Mouse (Mus musculus): Measurements from ENCODE around the gene Prpf3.
"Not testable (repeated sequence)": the region's sequence is repeated elsewhere in the genome, so short reads cannot be mapped to it uniquely, and the experiment has no call there.

Gene Prpf3

DNA sequence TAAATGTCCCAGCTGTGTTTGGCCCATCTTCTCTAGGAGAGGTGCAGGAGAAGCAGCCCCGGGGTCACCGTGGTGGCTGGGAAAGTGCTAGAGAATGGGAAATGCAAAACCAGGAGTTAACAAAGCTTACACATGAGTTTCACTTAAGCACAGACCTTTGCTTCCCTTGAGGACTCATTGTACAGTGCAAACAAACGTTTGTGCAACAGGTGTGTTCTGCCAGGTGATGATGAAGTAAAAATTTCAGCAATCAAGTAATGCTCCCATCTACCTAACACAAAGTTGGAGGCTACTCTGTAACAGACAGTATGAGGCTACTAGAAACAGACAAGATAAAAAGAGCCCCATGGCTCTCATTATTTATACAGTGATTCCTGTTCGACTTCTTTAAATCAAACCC is 23.4 kb upstream of the Prpf3 start:
- no peak for DNase-seq

DNA sequence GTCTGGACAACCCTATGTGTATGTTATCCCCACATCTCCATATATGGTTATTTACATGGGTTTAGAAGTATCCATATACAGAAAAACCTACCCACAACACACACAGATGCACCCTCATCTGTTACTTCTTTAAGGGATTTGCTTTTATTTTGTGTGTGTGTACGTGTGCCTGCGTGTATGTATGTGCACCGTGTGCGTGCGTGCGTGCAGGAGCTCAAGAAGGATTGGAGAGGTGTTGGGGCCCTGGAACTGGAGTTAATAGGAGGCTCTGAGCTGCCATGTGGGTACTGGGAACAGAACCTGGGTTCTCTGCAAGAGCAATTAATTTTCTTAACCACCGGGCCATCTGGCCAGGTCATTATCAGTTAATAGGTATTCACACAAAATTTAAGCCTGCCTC is 16.4 kb upstream of the Prpf3 start:
- DNase-seq = no peak

DNA sequence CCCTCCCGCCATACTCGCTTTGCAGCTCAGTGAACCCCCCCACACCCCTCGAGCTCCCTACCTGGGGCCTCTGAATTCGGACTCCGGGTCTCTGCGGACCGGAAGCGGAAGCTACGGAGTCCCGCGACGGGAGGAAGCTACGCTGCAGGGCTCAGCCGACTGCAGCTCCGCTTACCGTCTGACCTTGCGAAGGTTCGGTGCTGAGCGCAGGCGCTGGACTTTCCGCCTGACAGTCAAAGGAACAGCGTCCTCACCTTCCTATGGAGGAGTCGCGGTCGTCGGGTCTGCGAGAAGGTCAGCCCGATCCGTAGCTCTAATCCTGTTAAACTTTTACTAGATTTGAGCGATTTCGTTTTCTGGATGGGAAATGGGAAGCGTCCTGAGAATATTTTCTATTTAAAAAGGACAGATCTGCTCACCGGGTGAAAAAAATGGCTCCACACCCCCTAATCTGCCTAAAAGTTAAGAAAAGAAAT is 15.7 kb upstream of the Prpf3 start, which contains the start of gene Mrps21:
Gene Mrps21 (minus strand): TSS at position 128 of the 476 bp plus-strand sequence.
- peak; percentile 92 for DNase-seq

DNA sequence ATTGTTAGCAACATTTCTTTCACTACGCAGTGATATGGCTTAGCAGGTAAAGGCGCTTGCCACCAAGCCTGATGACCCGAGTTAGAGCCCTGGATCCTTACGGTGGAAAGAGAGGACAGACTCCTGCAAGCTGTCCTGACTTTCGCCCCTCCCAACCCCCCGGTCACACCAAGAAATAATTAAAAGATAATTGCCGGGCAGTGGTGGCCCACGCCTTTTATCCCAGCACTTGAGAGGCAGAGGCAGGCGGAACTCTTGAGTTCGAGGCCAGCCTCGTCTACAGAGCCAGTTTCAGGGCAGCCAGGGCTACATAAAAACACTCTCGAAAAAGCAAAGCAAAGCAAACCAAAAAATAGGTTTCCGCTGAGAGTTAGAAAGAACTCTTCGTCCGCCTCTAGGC is 15.3 kb upstream of the Prpf3 start:
- no peak for DNase-seq

DNA sequence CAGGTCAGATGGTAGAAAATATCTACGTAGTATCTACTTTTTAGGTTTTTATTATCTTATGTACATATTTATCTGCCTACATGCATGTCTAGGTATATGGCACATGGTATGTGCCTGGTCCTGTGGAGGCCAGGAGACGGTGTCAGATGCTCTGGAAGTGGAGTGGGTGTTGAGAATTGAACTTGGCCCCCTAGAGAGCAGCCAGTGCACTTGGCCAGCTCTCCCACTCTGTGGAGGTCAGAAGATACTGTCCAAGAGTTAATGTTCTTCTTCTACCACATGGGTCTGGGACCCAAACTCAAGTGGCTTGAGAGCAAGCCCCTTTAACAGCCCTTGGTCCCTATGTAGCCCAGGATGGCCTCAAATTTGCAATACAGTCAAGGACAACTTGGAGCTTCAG is 11.7 kb upstream of the Prpf3 start:
- no peak for DNase-seq

DNA sequence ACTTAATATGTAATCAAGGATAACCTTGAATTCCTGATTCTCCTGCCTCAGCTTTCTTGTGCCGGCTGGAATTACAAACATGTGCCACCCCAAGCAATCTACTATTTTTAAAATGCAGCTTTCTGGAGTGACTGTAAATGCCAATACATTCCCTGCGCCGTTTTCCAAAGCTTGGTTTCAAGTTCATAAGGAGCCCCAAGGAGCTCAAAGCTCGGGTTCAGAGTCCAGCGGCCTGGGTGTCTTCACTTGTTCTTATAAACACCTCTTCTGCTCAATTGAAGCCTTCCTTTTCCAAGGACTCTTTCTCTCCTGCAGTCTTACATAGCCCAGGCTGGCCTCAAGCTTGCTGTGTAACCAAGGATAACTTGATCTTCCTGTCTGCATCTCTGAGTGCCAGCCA is 10.4 kb upstream of the Prpf3 start:
- DNase-seq = no peak

DNA sequence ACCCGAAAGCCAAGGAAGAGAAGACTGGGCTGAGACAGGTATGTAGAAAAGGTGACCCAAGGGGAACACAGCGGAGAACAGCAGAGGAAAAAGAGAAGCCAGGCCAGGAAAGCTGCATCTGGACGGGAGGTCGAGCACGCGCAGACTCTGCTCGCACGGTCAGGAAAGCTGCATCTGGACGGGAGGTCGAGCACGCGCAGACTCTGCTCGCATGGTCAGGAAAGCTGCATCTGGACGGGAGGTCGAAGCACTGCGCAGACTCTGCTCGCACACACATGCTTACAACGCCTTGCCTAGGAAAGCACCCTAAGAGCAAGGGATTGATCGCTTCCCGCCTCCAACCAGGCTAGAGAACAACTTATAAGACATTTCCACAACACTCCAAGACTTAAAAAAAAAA is 9.9 kb upstream of the Prpf3 start:
- no peak for DNase-seq

DNA sequence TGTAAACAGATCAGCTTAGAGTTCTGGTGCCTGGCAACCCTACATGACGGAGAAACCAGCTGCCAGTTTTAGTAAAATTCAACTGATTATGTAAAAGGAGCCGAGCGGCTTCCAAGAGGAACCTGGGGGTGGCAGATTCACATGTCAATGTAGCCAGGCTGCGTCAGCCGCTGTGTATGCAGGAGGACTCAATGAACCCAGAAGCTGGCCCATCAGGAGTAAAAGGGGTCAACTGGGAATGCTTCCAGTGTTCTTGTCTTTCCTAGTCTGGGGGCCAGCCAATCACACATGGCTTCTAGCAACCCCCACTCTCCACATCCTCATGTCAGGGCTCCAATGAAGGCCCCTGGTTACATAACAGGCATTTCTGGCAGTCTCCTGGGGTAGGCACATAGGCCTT is 9.4 kb upstream of the Prpf3 start:
- no peak for DNase-seq

DNA sequence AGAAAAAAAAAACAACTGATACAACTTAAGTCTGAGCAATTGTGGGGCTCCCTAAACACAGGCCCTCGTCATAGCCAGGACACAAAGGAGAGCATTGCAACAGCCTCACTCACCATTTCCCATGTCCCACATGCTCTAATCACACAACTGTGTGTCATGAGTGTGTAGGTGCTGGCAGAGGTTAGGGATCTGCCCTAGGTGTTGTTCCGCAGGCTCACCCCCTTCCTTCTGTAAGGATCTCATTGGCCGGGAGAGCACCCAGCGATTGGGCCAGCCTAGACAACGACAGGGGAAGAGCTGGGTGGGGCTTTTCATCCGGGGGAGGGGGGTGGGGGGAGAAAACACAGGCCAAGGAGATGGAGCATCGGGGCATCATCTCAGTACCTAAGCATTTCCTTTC is 7.9 kb upstream of the Prpf3 start:
- DNase-seq = no peak

DNA sequence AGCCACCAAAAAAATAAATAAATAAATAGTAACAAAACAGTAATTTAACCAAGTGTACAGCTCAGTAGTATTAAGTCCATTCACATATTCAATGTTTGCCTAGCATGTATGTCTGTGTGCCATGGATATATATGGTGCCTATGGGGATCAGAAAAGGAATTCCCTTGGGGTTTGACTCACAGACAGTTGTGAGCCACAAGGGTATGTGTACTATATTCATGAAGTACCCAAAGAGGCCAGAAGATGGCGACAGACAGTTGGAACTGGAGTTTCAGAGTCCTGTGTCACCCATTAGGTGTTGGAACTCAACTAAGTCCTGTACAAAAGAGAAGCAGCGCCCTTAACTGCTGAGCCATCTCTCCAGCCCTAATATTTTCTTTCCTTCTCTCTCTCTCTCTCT is 6.1 kb upstream of the Prpf3 start:
- peak; percentile 91 for DNase-seq

DNA sequence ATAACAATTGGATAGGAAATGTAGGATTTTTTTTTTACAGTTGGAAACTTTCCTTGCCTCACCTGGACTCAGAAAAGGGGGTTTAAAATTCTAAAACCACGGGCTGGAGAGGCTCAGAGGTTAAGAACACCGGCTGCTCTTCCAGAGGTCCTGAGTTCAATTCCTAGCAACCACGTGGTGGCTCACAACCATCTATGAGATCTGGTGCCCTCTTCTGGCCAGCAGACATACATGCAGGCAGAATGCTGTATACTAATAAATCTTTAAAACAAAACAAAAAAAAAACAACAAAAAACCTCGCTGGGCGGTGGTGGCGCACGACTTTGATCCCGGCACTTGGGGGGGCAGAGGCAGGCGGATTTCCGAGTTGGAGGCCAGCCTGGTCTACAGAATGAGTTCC is 5.5 kb upstream of the Prpf3 start:
- DNase-seq = no peak

DNA sequence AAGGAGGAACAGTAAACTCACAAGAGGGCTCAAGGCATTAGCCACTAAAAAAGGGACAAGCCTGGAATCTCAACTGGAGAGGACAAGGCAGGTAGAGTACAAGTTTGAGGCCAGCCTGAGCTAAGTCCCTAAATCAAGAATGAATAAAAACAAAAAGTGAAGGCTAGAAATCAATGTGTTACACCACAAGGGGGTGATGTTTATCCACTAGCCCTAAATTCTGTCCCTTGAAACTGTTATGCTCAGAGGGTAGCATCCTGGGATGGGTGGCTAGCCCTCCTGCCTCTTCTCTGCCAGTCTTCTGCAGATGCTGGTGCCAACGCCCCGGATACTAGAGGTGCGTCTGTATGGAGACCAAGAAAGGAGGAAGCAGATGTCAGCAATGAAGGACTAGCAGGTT is 4.6 kb upstream of the Prpf3 start:
- DNase-seq = no peak

DNA sequence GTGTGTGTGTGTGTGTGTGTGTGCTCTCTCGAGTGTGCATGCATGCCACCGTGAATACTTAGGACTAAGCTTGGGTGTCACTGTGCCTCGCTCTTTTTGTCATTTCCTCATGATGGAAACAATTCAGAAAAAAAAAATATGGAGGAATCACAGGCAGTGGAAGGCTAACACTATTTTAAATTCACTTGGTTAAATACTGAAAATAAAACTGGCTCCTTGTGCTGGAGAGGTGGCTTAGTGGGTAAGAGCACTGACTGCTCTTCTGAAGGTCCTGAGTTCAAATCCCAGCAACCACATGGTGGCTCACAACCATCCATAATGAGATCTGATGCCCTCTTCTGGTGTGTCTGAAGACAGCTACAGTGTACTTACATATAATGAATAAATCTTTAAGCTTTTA is 2.6 kb upstream of the Prpf3 start:
- DNase-seq = not testable (repeated sequence)

DNA sequence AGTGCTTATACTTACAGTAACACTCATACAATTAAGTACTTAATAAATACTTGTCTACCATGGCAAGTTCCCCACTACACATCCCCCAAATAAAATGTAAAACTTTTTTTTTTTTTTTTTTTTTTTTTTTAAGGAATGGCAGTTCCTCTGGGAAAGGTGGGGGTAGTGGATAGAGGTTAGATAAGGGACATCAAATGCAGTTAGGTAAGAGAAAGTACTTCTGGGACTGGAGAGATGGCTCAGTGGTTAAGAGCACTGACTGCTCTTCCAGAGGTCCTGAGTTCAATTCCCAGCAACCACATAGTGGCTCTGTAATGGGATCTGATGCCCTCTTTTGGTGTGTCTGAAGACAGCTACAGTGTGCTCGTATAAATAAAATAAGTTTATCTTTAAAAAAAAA is 1.4 kb upstream of the Prpf3 start:
- not testable (repeated sequence) for DNase-seq

DNA sequence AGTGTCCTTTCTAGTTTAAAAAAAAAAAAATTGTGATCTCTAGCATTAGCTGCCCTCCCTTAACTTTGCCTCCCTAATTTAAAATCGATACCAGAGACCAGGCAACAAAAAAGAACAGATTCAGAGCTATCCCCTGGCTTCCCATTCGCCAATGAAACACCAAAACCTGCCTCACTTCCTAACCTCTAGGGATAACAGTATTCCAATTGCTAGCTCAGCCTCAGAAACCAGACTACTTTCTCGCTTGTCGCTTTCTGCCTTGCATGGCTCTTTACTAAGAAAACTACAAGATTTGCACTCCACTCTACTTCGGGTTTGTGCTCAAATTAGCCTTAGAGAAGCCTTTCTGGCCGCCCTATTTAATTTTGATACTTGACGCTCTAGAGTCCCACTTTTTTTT is 430 bp upstream of the Prpf3 start:
- DNase-seq = no peak

DNA sequence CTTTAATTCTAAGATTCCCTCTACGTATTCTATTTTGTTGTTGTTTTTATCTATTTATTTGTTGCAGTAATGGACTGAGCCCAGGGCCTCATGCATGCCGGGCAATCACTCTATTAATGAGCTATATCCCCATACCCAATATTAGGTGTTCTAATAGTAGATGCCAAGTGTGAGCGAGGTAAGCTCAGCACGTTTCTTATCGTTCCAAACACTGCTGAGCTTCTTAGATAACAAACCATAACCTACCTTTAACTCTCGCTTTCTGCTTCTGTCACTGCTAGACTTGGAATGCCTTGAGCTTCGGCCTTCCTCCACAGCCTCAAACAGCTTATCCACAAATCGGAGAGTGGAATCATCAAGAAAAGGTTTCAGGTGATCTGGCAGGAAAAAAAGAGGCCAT is 4.4 kb downstream of the Prpf3 start:
- no peak for DNase-seq

DNA sequence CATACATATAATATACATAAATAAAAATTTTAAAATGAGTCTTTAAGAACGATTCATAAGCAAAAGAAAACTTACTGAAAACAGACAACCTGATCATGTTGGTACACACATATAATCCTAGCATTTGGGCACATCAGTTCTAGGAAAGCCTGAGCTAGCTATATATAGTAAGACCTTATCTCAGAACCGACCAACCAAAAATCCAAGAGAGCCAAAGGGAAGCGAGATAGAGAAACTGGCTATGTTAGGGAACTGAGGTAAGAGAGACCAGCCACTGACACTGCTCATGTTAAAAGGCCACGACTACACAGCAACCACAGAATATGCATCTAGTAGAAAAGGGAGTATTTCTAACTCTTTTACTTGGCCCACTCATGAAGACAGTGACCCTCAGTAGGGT is 5.1 kb downstream of the Prpf3 start:
- DNase-seq = no peak

DNA sequence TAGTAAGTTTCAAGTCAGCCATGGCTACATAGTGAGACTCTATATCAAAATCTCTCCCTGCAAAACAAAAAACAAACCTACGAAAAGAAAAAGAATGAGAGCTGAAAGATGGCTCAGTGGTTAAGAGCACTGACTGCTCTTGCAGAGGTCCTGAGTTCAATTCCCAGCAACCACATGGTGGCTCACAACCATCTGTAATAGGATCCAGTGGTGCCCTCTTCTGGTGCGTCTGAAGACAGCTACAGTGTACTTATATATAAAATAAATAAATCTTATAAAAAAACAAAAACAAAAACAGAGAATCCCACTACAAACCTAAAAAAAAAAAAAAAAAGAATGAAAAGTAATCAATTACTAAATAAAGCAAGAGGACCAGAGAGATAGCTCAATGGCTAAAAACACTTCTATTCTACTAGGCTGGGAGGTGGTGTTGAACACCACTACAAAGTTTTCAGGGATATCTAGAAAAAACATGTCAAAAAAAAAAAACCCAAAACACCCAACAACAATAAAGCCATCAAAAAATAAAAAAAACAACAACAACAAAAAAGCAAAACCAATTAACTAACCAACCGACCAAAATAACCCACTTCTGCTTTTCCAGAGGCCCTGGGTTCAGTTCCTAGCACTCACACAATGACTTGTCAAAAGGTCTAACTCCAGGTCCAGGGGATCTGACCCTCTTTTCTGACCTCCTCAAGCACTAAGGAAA is 13.0 kb downstream of the Prpf3 start:
- no peak for DNase-seq

DNA sequence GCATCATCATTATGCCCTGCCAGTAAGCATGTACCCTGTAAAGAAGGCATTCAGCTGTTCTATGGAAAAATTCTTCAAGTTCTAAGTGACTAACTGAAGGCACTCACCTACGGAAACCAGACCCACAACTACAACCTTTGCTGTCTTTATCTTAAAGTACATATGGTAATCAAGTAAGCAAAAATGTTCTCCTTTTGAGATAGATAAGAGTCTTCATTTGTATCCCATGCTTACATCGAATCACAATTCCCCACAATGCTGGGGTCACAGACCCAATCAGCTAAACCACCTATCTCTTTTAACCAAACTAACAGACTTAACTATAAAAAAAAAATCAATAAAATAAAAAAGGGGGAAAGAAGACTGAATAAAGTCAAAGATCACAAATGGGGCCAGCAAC is 16.4 kb downstream of the Prpf3 start:
- no peak for DNase-seq

DNA sequence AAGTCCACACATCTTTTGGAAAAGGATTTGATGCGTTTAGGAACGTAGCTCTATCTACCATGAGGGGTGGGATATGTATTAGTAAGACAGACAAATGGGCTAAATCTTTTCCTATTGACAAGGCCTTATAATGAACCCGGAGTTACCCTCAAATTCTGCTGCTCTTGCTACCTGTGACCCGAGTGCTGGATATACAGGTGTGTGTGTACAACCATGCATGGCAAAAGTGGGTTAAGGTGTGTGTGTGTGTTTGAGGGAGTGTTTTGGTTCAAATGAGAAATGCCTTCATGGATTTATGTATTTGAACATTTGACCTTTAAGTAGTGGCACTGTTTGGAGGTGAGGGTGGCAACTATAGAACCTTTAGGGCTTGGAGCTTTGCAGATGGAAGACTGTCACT is 26.6 kb downstream of the Prpf3 start:
- no peak for DNase-seq

DNA sequence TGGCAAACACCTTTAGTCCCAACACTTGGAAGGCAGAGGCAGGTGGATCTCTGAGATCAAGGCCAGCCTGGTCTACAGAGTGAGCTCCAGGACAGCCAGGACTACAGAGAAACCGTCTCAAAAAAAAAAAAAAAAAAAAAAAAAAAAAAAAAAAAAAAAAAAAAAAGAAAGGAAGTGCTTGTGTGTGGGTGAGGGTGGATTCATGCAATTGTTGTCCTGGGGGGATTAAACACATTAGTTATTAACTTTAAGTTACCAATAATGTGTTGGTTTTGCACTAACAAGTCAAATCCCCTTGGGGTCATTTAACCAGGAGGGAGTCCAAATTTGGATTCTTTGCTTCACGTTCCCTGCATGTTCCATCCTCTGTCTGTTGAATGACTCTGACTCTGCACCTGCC is 29.4 kb downstream of the Prpf3 start:
- DNase-seq = no peak

DNA sequence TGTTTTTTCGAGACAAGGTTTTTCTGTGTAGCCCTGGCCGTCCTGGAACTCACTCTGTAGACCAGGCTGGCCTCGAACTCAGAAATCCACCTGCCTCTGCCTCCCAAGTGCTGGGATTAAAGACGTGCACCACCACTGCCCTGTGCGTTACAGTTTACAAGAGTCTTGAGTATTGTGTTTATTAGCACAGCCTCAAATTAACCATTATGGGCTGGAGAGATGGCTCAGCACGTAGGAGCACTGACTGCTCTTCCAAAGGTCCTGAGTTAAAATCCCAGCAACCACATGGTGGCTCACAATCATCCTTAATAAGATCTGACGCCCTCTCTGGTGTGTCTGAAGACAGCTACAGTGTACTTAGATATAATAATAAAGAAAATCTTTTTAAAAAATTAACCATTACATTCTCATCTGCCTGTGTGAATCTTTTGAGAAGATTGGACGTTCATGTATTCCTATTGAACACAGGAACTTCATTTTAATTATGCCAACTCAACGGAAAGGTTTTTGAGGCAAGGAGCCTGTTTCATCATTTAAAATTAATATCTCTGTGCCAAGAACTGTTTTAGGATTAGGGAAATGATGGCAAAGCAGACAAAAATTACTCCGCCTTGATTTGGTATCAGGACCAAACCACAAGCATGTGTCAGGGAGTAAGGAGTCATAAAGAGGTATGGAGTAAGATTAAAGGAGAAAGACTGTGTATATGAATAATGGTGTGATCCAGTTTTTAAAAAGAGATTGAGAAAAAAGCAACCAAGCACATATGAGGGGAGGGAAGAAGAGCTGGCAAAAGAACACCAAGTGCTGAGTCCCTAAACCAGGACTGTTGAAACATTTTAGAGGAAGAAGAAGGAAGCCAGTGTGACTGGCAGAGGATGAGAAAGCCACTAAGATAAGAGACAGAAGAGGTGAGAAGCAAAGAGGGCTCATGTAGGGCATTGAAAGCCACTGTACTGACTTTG is 35.4 kb downstream of the Prpf3 start:
- no peak for DNase-seq

DNA sequence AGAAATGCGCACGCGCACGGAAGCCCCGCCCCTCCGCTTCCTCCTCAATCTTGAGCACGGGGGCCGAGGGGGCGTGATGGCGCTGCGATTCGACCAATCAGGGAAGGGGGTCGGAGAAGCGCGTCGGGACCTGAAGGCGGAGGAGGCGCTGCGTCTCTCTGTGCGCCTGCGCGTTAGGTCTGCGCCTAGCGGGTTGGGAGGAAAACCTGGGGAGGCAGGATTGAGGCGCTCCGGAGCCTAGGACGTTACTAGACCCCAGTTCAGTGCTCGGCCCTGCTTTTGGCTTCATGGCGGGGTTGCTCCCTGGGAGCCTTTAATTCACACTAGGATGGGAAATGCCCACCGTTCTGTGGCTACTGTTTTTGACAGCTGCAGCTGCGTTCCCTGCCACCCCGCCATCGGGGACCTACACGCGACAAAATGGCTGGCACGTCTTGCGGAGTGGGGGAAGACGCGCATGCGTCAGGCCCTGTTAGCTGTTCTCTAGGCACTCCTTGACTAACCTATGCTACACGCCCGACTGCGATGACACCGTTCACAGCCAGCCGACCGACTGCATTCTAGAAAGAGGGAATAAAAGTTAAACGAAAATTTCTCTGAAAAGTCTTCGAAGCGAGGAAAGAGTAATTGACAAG is 36.2 kb downstream of the Prpf3 start:
- DNase-seq = peak; percentile 100
